Mouse (Mus musculus) lung, adult 2 months (tissue): ENCODE measurements at regions not wholly inside any gene's neighbourhood (a gene's known extent, or its start where the extent isn't known, plus 50 kb on each side); places are given as distances from the start of the nearest gene placed in this dataset.

Experiments
- CTCF ChIP-seq: fragments of 200-500 bp; IDR thresholded peaks from 2 replicates; pipeline ENCODE4 v1.5.1; 2011; ENCODE audit warnings: mild to moderate bottlenecking, low read length, control low read depth; ENCODE audit not compliant: insufficient read depth
- POLR2A ChIP-seq: fragments of 200-500 bp; IDR thresholded peaks from 2 replicates; pipeline ENCODE4 v1.6.1; 2011; ENCODE audit warnings: low read depth, mild to moderate bottlenecking, control low read depth, low read length, borderline replicate concordance; ENCODE audit errors: extremely low read depth

GRCm38 (mm10) chr1:158097500-158097899, 258.6 kb downstream of the Brinp2 start:
- TF ChIP-seq CTCF, result no peak
- no peak for TF ChIP-seq POLR2A
